Mouse (Mus musculus): ENCODE results near the gene Timp2. TPM values are rescaled to one million over a fixed set of nuclear protein-coding genes. Genes with fewer than 3 reads are reported as not detected.

Gene Timp2
- total and polyA plus RNA-seq, 3 experiments, result not detected

- Histone ChIP-seq H3K4me1 (ENCODE audit: insufficient read depth, low read depth, low read length) (no peaks in the 10 kb centered on the region), H3K9me3 (replicated peaks) (no peaks in the 10 kb centered on the region), H3K4me3 (ENCODE audit: low read depth, low read length) (no peak overlapping the region), H3K36me3 (replicated peaks) (no peaks in the 10 kb centered on the region), H3K27me3 (ENCODE audit: insufficient read depth, low read length) (peaks cover 3% of the 10 kb centered on the region)
- TF ChIP-seq TAL1 (conservative IDR thresholded peaks at IDR 0.05; ENCODE audit: low read depth, low read length) (no peak), GATA2 (IDR thresholded peaks at IDR 0.05; ENCODE audit: borderline replicate concordance, low read depth, low read length) (no peak), POLR2AphosphoS5 (IDR thresholded peaks at IDR 0.05; ENCODE audit: insufficient replicate concordance, low read depth, low read length) (no peak)
- DNase-seq (ENCODE audit: low spot score), result no peak
- ATAC-seq (ENCODE audit: extremely low read depth, insufficient number of reproducible peaks, low FRiP score, poor library complexity, severe bottlenecking), result no peak
Observed at GRCm38 (mm10) chr11:118326991-118327971, 28.3 kb downstream of the Timp2 start.

GRCm38 (mm10) chr11:118326491-118326890 lies 29.0 kb downstream of the Timp2 start:
- TF ChIP-seq POLR2AphosphoS5 (IDR thresholded peaks at IDR 0.05; ENCODE audit: insufficient replicate concordance, low read depth, low read length) (no peak), CTCF (IDR thresholded peaks at IDR 0.05; ENCODE audit: low read depth, low read length) (no peak), GATA2 (IDR thresholded peaks at IDR 0.05; ENCODE audit: borderline replicate concordance, low read depth, low read length) (no peak), TAL1 (conservative IDR thresholded peaks at IDR 0.05; ENCODE audit: low read depth, low read length) (no peak), GATA1 (IDR thresholded peaks at IDR 0.05; ENCODE audit: borderline replicate concordance, low read length) (no peak)
- Histone ChIP-seq H3K27me3 (ENCODE audit: insufficient read depth, low read length) (peaks cover 8% of the 10 kb centered on the region), H3K4me1 (ENCODE audit: insufficient read depth, low read depth, low read length) (no peaks in the 10 kb centered on the region), H3K4me3 (ENCODE audit: low read depth, low read length) (no peak overlapping the region), H3K9me3 (replicated peaks) (no peaks in the 10 kb centered on the region), H3K36me3 (replicated peaks) (no peaks in the 10 kb centered on the region)
- ATAC-seq (ENCODE audit: extremely low read depth, insufficient number of reproducible peaks, low FRiP score, poor library complexity, severe bottlenecking), result no peak
- no peak for DNase-seq (ENCODE audit: low spot score)

GRCm38 (mm10) chr11:118324541-118324940 lies 31.0 kb downstream of the Timp2 start:
- no peak for DNase-seq (ENCODE audit: low spot score)
- peaks cover 11% of the 10 kb centered on the region for H3K27me3 ChIP-seq (ENCODE audit: insufficient read depth, low read length)
- no peaks in the 10 kb centered on the region for H3K4me1 ChIP-seq (ENCODE audit: insufficient read depth, low read depth, low read length)
- TF ChIP-seq TAL1 (conservative IDR thresholded peaks at IDR 0.05; ENCODE audit: low read depth, low read length), result no peak
- no peaks in the 10 kb centered on the region for H3K36me3 ChIP-seq (replicated peaks)
- H3K4me3 ChIP-seq (ENCODE audit: low read depth, low read length), result no peak overlapping the region
- H3K9me3 ChIP-seq (replicated peaks), result no peaks in the 10 kb centered on the region
- ATAC-seq (ENCODE audit: extremely low read depth, insufficient number of reproducible peaks, low FRiP score, poor library complexity, severe bottlenecking), result no peak

DNA sequence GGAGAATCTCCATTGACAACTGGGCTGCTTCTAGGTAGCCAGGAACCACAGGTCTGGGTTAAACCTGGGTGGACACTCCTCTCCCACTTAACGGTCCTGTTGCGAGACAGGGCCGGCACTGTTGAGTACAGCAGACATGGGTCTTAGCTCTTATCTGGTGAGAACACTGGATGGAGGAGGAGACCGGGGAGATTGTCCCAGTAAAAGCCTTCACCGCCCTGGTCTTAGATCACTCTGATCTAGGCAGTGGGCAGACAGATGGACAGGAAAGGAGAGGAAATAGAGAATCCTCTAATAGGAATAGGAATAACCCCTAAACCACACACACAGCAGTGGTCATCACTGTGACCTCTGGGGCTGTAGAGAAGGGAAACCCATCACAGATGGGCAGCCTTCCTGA lies 31.6 kb downstream of the Timp2 start:
- Histone ChIP-seq H3K4me3 (ENCODE audit: low read depth, low read length) (no peak overlapping the region), H3K4me1 (ENCODE audit: insufficient read depth, low read depth, low read length) (no peaks in the 10 kb centered on the region), H3K9me3 (replicated peaks) (no peaks in the 10 kb centered on the region), H3K36me3 (replicated peaks) (no peaks in the 10 kb centered on the region), H3K27me3 (ENCODE audit: insufficient read depth, low read length) (peaks cover 11% of the 10 kb centered on the region)
- ATAC-seq (ENCODE audit: extremely low read depth, insufficient number of reproducible peaks, low FRiP score, poor library complexity, severe bottlenecking) (no peak), DNase-seq (ENCODE audit: low spot score) (no peak)
- no peak for TF ChIP-seq GATA1 (IDR thresholded peaks at IDR 0.05; ENCODE audit: borderline replicate concordance, low read length)
- TF ChIP-seq CTCF (IDR thresholded peaks at IDR 0.05; ENCODE audit: low read depth, low read length), result no peak
- no peak for TF ChIP-seq GATA2 (IDR thresholded peaks at IDR 0.05; ENCODE audit: borderline replicate concordance, low read depth, low read length)
- TF ChIP-seq TAL1 (conservative IDR thresholded peaks at IDR 0.05; ENCODE audit: low read depth, low read length), result no peak
- no peak for TF ChIP-seq POLR2AphosphoS5 (IDR thresholded peaks at IDR 0.05; ENCODE audit: insufficient replicate concordance, low read depth, low read length)

- DNase-seq (ENCODE audit: low spot score) (no peak), ATAC-seq (ENCODE audit: extremely low read depth, insufficient number of reproducible peaks, low FRiP score, poor library complexity, severe bottlenecking) (no peak)
- H3K4me1 ChIP-seq (ENCODE audit: insufficient read depth, low read depth, low read length), result no peaks in the 10 kb centered on the region
- H3K27me3 ChIP-seq (ENCODE audit: insufficient read depth, low read length), result peaks cover 11% of the 10 kb centered on the region
- TF ChIP-seq TAL1 (conservative IDR thresholded peaks at IDR 0.05; ENCODE audit: low read depth, low read length) (no peak), GATA1 (IDR thresholded peaks at IDR 0.05; ENCODE audit: borderline replicate concordance, low read length) (no peak), GATA2 (IDR thresholded peaks at IDR 0.05; ENCODE audit: borderline replicate concordance, low read depth, low read length) (no peak), POLR2AphosphoS5 (IDR thresholded peaks at IDR 0.05; ENCODE audit: insufficient replicate concordance, low read depth, low read length) (no peak), CTCF (IDR thresholded peaks at IDR 0.05; ENCODE audit: low read depth, low read length) (no peak)
- H3K36me3 ChIP-seq (replicated peaks), result no peaks in the 10 kb centered on the region
- H3K9me3 ChIP-seq (replicated peaks), result no peaks in the 10 kb centered on the region
- H3K4me3 ChIP-seq (ENCODE audit: low read depth, low read length), result no peak overlapping the region
Observed at GRCm38 (mm10) chr11:118322647-118323046, 32.9 kb downstream of the Timp2 start.

DNA sequence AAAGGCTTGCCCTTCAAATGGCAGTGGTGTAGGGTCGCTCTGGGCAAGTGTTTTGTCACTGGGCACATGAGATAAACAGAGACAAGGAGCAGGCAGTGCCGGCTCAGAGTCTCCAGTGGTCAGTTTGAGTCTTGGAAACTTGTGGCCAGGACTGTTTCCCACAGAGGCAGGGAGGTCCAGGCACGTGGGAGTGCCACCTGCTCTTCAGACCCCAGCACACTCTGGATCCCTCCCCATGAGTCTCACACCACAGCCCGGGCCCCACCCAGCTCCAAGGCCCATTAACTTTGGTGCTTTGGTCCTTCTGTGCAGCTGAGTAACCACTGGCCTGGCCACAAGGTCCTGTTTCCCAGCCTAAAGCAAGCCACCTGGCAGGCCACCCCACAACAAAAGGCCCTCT lies 33.6 kb downstream of the Timp2 start:
- Histone ChIP-seq H3K36me3 (replicated peaks) (no peaks in the 10 kb centered on the region), H3K4me1 (ENCODE audit: insufficient read depth, low read depth, low read length) (no peaks in the 10 kb centered on the region), H3K4me3 (ENCODE audit: low read depth, low read length) (no peak overlapping the region), H3K9me3 (replicated peaks) (no peaks in the 10 kb centered on the region), H3K27me3 (ENCODE audit: insufficient read depth, low read length) (peaks cover 11% of the 10 kb centered on the region)
- TF ChIP-seq CTCF (IDR thresholded peaks at IDR 0.05; ENCODE audit: low read depth, low read length) (no peak), TAL1 (conservative IDR thresholded peaks at IDR 0.05; ENCODE audit: low read depth, low read length) (no peak), POLR2AphosphoS5 (IDR thresholded peaks at IDR 0.05; ENCODE audit: insufficient replicate concordance, low read depth, low read length) (no peak), GATA1 (IDR thresholded peaks at IDR 0.05; ENCODE audit: borderline replicate concordance, low read length) (no peak), GATA2 (IDR thresholded peaks at IDR 0.05; ENCODE audit: borderline replicate concordance, low read depth, low read length) (no peak)
- ATAC-seq (ENCODE audit: extremely low read depth, insufficient number of reproducible peaks, low FRiP score, poor library complexity, severe bottlenecking) (no peak), DNase-seq (ENCODE audit: low spot score) (no peak)

Measured in G1E (cell line).